Mouse (Mus musculus): ENCODE data around the gene Ppp3r2. TPM values are rescaled to one million over a fixed set of nuclear protein-coding genes. Genes with fewer than 3 reads are reported as not detected.
A peak's percentile ranks its signal among the peaks of the same experiment; 100 is the strongest.

Gene Ppp3r2
- total RNA-seq (2021): under 1 TPM; 0.54 to 0.77 TPM
- long read RNA-seq, experiment 1: 0 reads
- long read RNA-seq, experiment 2: 0 reads

GRCm38 (mm10) chr4:49681812-49682211 is at the start of gene Ppp3r2:
TSS of gene Ppp3r2 (minus strand) at chr4:49682024.
- no peak for DNase-seq (ENCODE audit: extremely low spot score in 1 of 2, low spot score in 2 of 2)
- TF ChIP-seq CTCF (IDR thresholded peaks at IDR 0.05): no peak
- H3K4me3 ChIP-seq: no peak within 1 kb of the TSS
- H3K27ac ChIP-seq: no peak within 1 kb of the TSS
- intact Hi-C loops (cut with DNase I): no loop called here

GRCm38 (mm10) chr4:49729326-49729725 is 47.5 kb upstream of the Ppp3r2 start:
- no peak for TF ChIP-seq CTCF (IDR thresholded peaks at IDR 0.05)
- Histone ChIP-seq H3K4me3 (no peak overlapping the region), H3K27ac (no peak overlapping the region)
- DNase-seq (ENCODE audit: extremely low spot score in 1 of 2, low spot score in 2 of 2): no peak
- intact Hi-C loops (cut with DNase I): no loop called here

- no peak for DNase-seq (ENCODE audit: extremely low spot score in 1 of 2, low spot score in 2 of 2)
- intact Hi-C loops (cut with DNase I): no loop called here
- no peak for TF ChIP-seq CTCF (IDR thresholded peaks at IDR 0.05)
- no peak overlapping the region for H3K4me3 ChIP-seq
- no peak overlapping the region for H3K27ac ChIP-seq
These were observed 42.1 kb upstream of the Ppp3r2 start for GRCm38 (mm10) chr4:49723908-49724307.

GRCm38 (mm10) chr4:49691405-49692194 is 9.8 kb upstream of the Ppp3r2 start:
- Histone ChIP-seq H3K27ac (no peak overlapping the region), H3K4me3 (no peak overlapping the region)
- intact Hi-C loops (cut with DNase I): no loop called here
- TF ChIP-seq CTCF (IDR thresholded peaks at IDR 0.05): no peak
- DNase-seq (ENCODE audit: extremely low spot score in 1 of 2, low spot score in 2 of 2): no peak

- peak; percentile 46 to 52 for DNase-seq (ENCODE audit: extremely low spot score in 1 of 2, low spot score in 2 of 2)
- intact Hi-C loops (cut with DNase I): loop anchor here (1.0 to 5.0 kb wide), 3 partner anchors 156 to 989 kb away; partner anchors contain the start of gene Grin3a
- no peak overlapping the region for H3K4me3 ChIP-seq
- no peak overlapping the region for H3K27ac ChIP-seq
- peak; percentile 88 for TF ChIP-seq CTCF (IDR thresholded peaks at IDR 0.05)
These were observed 6.9 kb upstream of the Ppp3r2 start for GRCm38 (mm10) chr4:49688594-49689288.

GRCm38 (mm10) chr4:49680171-49680875 is 1.5 kb downstream of the Ppp3r2 start:
- no peak for TF ChIP-seq CTCF (IDR thresholded peaks at IDR 0.05)
- Histone ChIP-seq H3K27ac (no peak overlapping the region), H3K4me3 (no peak overlapping the region)
- intact Hi-C loops (cut with DNase I): no loop called here
- no peak for DNase-seq (ENCODE audit: extremely low spot score in 1 of 2, low spot score in 2 of 2)

- DNase-seq (ENCODE audit: extremely low spot score in 1 of 2, low spot score in 2 of 2): no peak
- intact Hi-C loops (cut with DNase I): no loop called here
- no peak overlapping the region for H3K4me3 ChIP-seq
- no peak overlapping the region for H3K27ac ChIP-seq
- no peak for TF ChIP-seq CTCF (IDR thresholded peaks at IDR 0.05)
These were observed 5.0 kb downstream of the Ppp3r2 start for GRCm38 (mm10) chr4:49676790-49677189.

- DNase-seq (ENCODE audit: extremely low spot score in 1 of 2, low spot score in 2 of 2): no peak
- intact Hi-C loops (cut with DNase I): no loop called here
- H3K27ac ChIP-seq: no peak overlapping the region
- H3K4me3 ChIP-seq: no peak overlapping the region
- no peak for TF ChIP-seq CTCF (IDR thresholded peaks at IDR 0.05)
These were observed 5.8 kb downstream of the Ppp3r2 start for GRCm38 (mm10) chr4:49676071-49676470.

- intact Hi-C loops (cut with DNase I): no loop called here
- TF ChIP-seq CTCF (IDR thresholded peaks at IDR 0.05): no peak
- DNase-seq (ENCODE audit: extremely low spot score in 1 of 2, low spot score in 2 of 2): peak; percentile 25 to 30
- H3K4me3 ChIP-seq: no peak overlapping the region
- no peak overlapping the region for H3K27ac ChIP-seq
These were observed 17.0 kb downstream of the Ppp3r2 start for GRCm38 (mm10) chr4:49664850-49665249.

GRCm38 (mm10) chr4:49662231-49662630 is 19.6 kb downstream of the Ppp3r2 start:
- Histone ChIP-seq H3K27ac (no peak overlapping the region), H3K4me3 (no peak overlapping the region)
- intact Hi-C loops (cut with DNase I): no loop called here
- no peak for TF ChIP-seq CTCF (IDR thresholded peaks at IDR 0.05)
- no peak for DNase-seq (ENCODE audit: extremely low spot score in 1 of 2, low spot score in 2 of 2)

- intact Hi-C loops (cut with DNase I): no loop called here
- no peak for DNase-seq (ENCODE audit: extremely low spot score in 1 of 2, low spot score in 2 of 2)
- no peak overlapping the region for H3K4me3 ChIP-seq
- no peak overlapping the region for H3K27ac ChIP-seq
- TF ChIP-seq CTCF (IDR thresholded peaks at IDR 0.05): no peak
These were observed 20.2 kb downstream of the Ppp3r2 start for GRCm38 (mm10) chr4:49661664-49662063.

GRCm38 (mm10) chr4:49659421-49659820 is 22.4 kb downstream of the Ppp3r2 start:
- no peak overlapping the region for H3K4me3 ChIP-seq
- intact Hi-C loops (cut with DNase I): no loop called here

More at GRCm38 (mm10) chr4:49659421-49659820, 22.4 kb downstream of the Ppp3r2 start:
- no peak overlapping the region for H3K27ac ChIP-seq
- DNase-seq (ENCODE audit: extremely low spot score in 1 of 2, low spot score in 2 of 2): no peak
- TF ChIP-seq CTCF (IDR thresholded peaks at IDR 0.05): no peak

Measured in left cerebral cortex, adult 2 months (tissue).